Mouse (Mus musculus): ENCODE measurements around the gene Myo18a.

Myo18a gene

GRCm38 (mm10) chr11:77771879-77772713 lies 9.1 kb downstream of the Myo18a start:
- no peak for DNase-seq (ENCODE audit: low spot score)

- DNase-seq (ENCODE audit: low spot score) = no peak
Measured at GRCm38 (mm10) chr11:77775701-77776400, 12.8 kb downstream of the Myo18a start.

- no peak for DNase-seq (ENCODE audit: low spot score)
Measured at GRCm38 (mm10) chr11:77777436-77777835, 14.4 kb downstream of the Myo18a start.

GRCm38 (mm10) chr11:77777937-77778336 lies 14.9 kb downstream of the Myo18a start:
- no peak for DNase-seq (ENCODE audit: low spot score)

GRCm38 (mm10) chr11:77779240-77779639 lies 16.2 kb downstream of the Myo18a start:
- DNase-seq (ENCODE audit: low spot score) = no peak

GRCm38 (mm10) chr11:77781088-77781487 lies 18.0 kb downstream of the Myo18a start:
- peak; percentile 83 for DNase-seq (ENCODE audit: low spot score)

- no peak for DNase-seq (ENCODE audit: low spot score)
Measured at GRCm38 (mm10) chr11:77782104-77782815, 19.2 kb downstream of the Myo18a start.

- peak; percentile 65 for DNase-seq (ENCODE audit: low spot score)
Measured at GRCm38 (mm10) chr11:77783211-77783746, 20.2 kb downstream of the Myo18a start.

GRCm38 (mm10) chr11:77783747-77784646 lies 21.0 kb downstream of the Myo18a start:
- DNase-seq (ENCODE audit: low spot score) = peak; percentile 41

GRCm38 (mm10) chr11:77784894-77785293 lies 21.8 kb downstream of the Myo18a start:
- no peak for DNase-seq (ENCODE audit: low spot score)

GRCm38 (mm10) chr11:77785396-77785767 lies 22.3 kb downstream of the Myo18a start:
- DNase-seq (ENCODE audit: low spot score) = no peak

- peak; percentile 66 for DNase-seq (ENCODE audit: low spot score)
Measured at GRCm38 (mm10) chr11:77785768-77786561, 22.9 kb downstream of the Myo18a start.

- no peak for DNase-seq (ENCODE audit: low spot score)
Measured at GRCm38 (mm10) chr11:77787707-77788106, 24.7 kb downstream of the Myo18a start, which contains the start of gene Gm10277. Gm10277 (minus strand) TSS chr11:77787747.

GRCm38 (mm10) chr11:77789512-77789911 lies 26.5 kb downstream of the Myo18a start:
- DNase-seq (ENCODE audit: low spot score) = no peak

- no peak for DNase-seq (ENCODE audit: low spot score)
Measured at GRCm38 (mm10) chr11:77790286-77790685, 27.2 kb downstream of the Myo18a start.

- no peak for DNase-seq (ENCODE audit: low spot score)
Measured at GRCm38 (mm10) chr11:77791241-77791727, 28.2 kb downstream of the Myo18a start.

- no peak for DNase-seq (ENCODE audit: low spot score)
Measured at GRCm38 (mm10) chr11:77791752-77792565, 28.9 kb downstream of the Myo18a start.

- DNase-seq (ENCODE audit: low spot score) = no peak
Measured at GRCm38 (mm10) chr11:77792566-77792909, 29.5 kb downstream of the Myo18a start.

GRCm38 (mm10) chr11:77793238-77793930 lies 30.3 kb downstream of the Myo18a start:
- peak; percentile 98 for DNase-seq (ENCODE audit: low spot score)
